In genomic region chr11:63173604-63174003, GRCm38 (mm10) we compare ENCODE assay signal across 9 mouse cellular contexts.
DNase-seq lines count a peak whose midpoint lies in the region.
"Had no signal": no experiment of that assay in that cellular context is flagged by ENCODE, and none has a peak within 500 bp of the region (broad histone marks: within the 10 kb centered on the region; RNA-seq: fewer than 3 reads in every experiment).

No protein-coding gene starts in this region.

- DNase-seq in kidney, postnatal 10 days: peak; percentile 21
- no peak for DNase-seq in kidney, postnatal 14 days
- DNase-seq in adipocyte (ENCODE audit: low spot score): peak; percentile 96
- DNase-seq in cerebellum, postnatal 10 days: peak; percentile 81 to 83
- peak; percentile 10 for DNase-seq in lung, postnatal 25 days (ENCODE audit: low spot score)
- no peak for DNase-seq in spleen, postnatal 10 days (ENCODE audit: low spot score in 2 of 2)
- no peak for DNase-seq in liver
- DNase-seq: liver, embryonic 13.5 days; right cerebral cortex, postnatal 25 days had no signal

Comparison
In these comparisons a context has a peak if more than half of its experiments do, and no peak if none do; other contexts are left out.
1. DNase-seq: peak in kidney, postnatal 10 days (single experiment), adipocyte (single experiment), cerebellum, postnatal 10 days (2 of 2) and lung, postnatal 25 days (single experiment); none in kidney, postnatal 14 days (single experiment), spleen, postnatal 10 days (0 of 2) and liver (single experiment).